Mouse (Mus musculus) gastrocnemius, postnatal 36 days (tissue): ENCODE measurements around the gene Rasgrp2. TPM values are rescaled to one million over a fixed set of nuclear protein-coding genes. Genes with fewer than 3 reads are reported as not detected.
A peak's percentile ranks its signal among the peaks of the same experiment; 100 is the strongest.

Experiments used
- DNase-seq, 2 experiments: peaks; one replicate each; pipeline ENCODE4 v3.0.0; 2022
- intact Hi-C: fragments of 180-260 bp; cut with DNase I; formaldehyde crosslinking; loops from one replicate; pipeline ENCODE4 v1.15.1; 2025
- long read RNA-seq, 2 experiments: library from polyadenylated mRNA; stranded (forward); transcript quantifications; one replicate each; pipeline ENCODE4 v2.0.0; 2021
- total RNA-seq, 2 experiments: library from RNA; stranded (reverse); gene quantifications; 2 replicates each; pipeline ENCODE4 v1.2.3; 2021

Rasgrp2 gene
- 10 to 100 TPM; 11.6 to 25.4 TPM for total RNA-seq
- long read RNA-seq, experiment 1, partial matches to known transcripts = 5 of 9 reads
- long read RNA-seq, experiment 1, other reads (novel, unspliced or antisense) = 2 of 9 reads
- long read RNA-seq, experiment 2, partial matches to known transcripts = 4 of 7 reads
- long read RNA-seq, experiment 2, other reads (novel, unspliced or antisense) = 3 of 7 reads

- intact Hi-C loops = no loop called here
Observed at GRCm38 (mm10) chr19:6399285-6400095, at the start of gene Rasgrp2. Gene Rasgrp2 (plus strand): TSS chr19:6399340.

GRCm38 (mm10) chr19:6351431-6352106, 47.6 kb upstream of the Rasgrp2 start:
- intact Hi-C loops = no loop called here
- no peak for DNase-seq

More at GRCm38 (mm10) chr19:6399285-6400095, at the start of gene Rasgrp2:
- peak; percentile 67 to 68 for DNase-seq

- intact Hi-C loops = no loop called here
- no peak for DNase-seq
Observed at GRCm38 (mm10) chr19:6352107-6352505, 47.0 kb upstream of the Rasgrp2 start.

GRCm38 (mm10) chr19:6354030-6354429, 45.1 kb upstream of the Rasgrp2 start:
- no peak for DNase-seq
- intact Hi-C loops = no loop called here

- DNase-seq = no peak
- intact Hi-C loops = no loop called here
Observed at GRCm38 (mm10) chr19:6361291-6361690, 37.8 kb upstream of the Rasgrp2 start.

- no peak for DNase-seq
- intact Hi-C loops = no loop called here
Observed at GRCm38 (mm10) chr19:6363091-6363410, 36.1 kb upstream of the Rasgrp2 start.

- peak; percentile 99 for DNase-seq
- intact Hi-C loops = no loop called here
Observed at GRCm38 (mm10) chr19:6363411-6364240, 35.5 kb upstream of the Rasgrp2 start, which contains the start of gene Sf1. Gene Sf1 (plus strand): TSS chr19:6363690.

GRCm38 (mm10) chr19:6364317-6364725, 34.8 kb upstream of the Rasgrp2 start:
- peak; percentile 88 to 89 for DNase-seq
- intact Hi-C loops = no loop called here

- intact Hi-C loops = no loop called here
Observed at GRCm38 (mm10) chr19:6364842-6365241, 34.3 kb upstream of the Rasgrp2 start.

GRCm38 (mm10) chr19:6370175-6370574, 29.0 kb upstream of the Rasgrp2 start:
- DNase-seq = no peak
- intact Hi-C loops = no loop called here

More at GRCm38 (mm10) chr19:6364842-6365241, 34.3 kb upstream of the Rasgrp2 start:
- DNase-seq = no peak

- no peak for DNase-seq
- intact Hi-C loops = no loop called here
Observed at GRCm38 (mm10) chr19:6372433-6372832, 26.7 kb upstream of the Rasgrp2 start.

GRCm38 (mm10) chr19:6373539-6374400, 25.4 kb upstream of the Rasgrp2 start:
- intact Hi-C loops = no loop called here
- DNase-seq = peak; percentile 81 to 85

- no peak for DNase-seq
- intact Hi-C loops = no loop called here
Observed at GRCm38 (mm10) chr19:6374571-6374970, 24.6 kb upstream of the Rasgrp2 start.

- intact Hi-C loops = no loop called here
- DNase-seq = no peak
Observed at GRCm38 (mm10) chr19:6375423-6376254, 23.5 kb upstream of the Rasgrp2 start.

- DNase-seq = peak; percentile 63 to 69
- intact Hi-C loops = no loop called here
Observed at GRCm38 (mm10) chr19:6376255-6376564, 22.9 kb upstream of the Rasgrp2 start.

GRCm38 (mm10) chr19:6376643-6377042, 22.5 kb upstream of the Rasgrp2 start:
- intact Hi-C loops = no loop called here
- DNase-seq = no peak

- no peak for DNase-seq
- intact Hi-C loops = no loop called here
Observed at GRCm38 (mm10) chr19:6377327-6378040, 21.7 kb upstream of the Rasgrp2 start.
